Mouse (Mus musculus) urinary bladder, postnatal 4 days (tissue): ENCODE data around the gene Gm20388.

Source experiments
- DNase-seq, 2 experiments: peaks; one replicate each; pipeline ENCODE4 v3.0.0; 2021 to 2022; ENCODE audit warnings: low spot score in 2 of 2

The Gm20388 gene

GRCm38 (mm10) chr8:120561539-120562435 lies 651.1 kb downstream of the Gm20388 start:
- DNase-seq, result no peak

GRCm38 (mm10) chr8:120562680-120563347 lies 652.2 kb downstream of the Gm20388 start:
- DNase-seq, result no peak

- DNase-seq, result no peak
These were observed 652.7 kb downstream of the Gm20388 start for GRCm38 (mm10) chr8:120563348-120563724.

GRCm38 (mm10) chr8:120563851-120564837 lies 653.5 kb downstream of the Gm20388 start:
- peak; percentile 78 to 84 for DNase-seq

- no peak for DNase-seq
These were observed 654.6 kb downstream of the Gm20388 start for GRCm38 (mm10) chr8:120565151-120565711.

DNA sequence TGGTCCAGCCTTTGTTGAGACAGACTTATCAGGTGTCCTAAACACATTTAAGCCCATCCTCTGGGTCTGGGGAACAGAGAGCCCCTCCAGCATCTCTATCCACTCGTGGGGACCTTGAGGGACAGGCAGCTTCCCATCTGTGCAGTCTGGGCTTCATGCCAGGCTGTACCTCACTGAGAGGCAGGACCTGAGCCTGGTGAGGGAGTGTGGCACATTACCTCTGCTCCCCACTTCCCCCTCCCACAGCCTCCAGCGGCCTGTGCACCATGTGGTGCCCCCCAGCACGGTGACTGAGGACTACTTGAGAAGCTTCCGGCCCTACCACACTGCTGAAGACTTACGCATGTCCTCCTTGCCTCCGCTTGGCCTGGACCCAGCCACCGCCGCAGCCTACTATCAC lies 656.0 kb downstream of the Gm20388 start:
- DNase-seq, result no peak

GRCm38 (mm10) chr8:120567731-120568130 lies 657.1 kb downstream of the Gm20388 start:
- no peak for DNase-seq

- no peak for DNase-seq
These were observed 657.6 kb downstream of the Gm20388 start for GRCm38 (mm10) chr8:120568164-120568798.

GRCm38 (mm10) chr8:120569123-120569522 lies 658.5 kb downstream of the Gm20388 start:
- no peak for DNase-seq

- DNase-seq, result peak; percentile 68 to 82
These were observed 659.5 kb downstream of the Gm20388 start for GRCm38 (mm10) chr8:120569939-120570715.

DNA sequence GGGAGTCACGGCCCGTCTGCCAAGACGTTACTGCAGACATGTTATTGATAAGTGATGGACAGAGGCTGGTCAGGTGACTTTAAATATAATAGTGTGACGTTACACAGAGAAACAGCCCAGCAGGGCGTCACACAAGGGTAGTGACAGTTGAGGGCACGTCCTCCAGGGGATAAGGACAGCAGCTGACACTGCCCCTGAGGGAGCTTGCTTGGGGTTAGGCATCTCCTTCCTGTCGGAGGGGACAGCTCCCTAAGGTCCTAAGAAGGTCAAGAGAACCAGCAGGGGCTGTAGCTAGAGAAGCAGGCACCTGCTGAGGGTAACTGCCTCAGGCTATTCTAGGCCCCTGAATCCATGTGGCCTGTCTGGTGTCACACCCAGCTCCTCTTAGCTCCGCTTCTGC lies 660.9 kb downstream of the Gm20388 start:
- DNase-seq, result no peak

DNA sequence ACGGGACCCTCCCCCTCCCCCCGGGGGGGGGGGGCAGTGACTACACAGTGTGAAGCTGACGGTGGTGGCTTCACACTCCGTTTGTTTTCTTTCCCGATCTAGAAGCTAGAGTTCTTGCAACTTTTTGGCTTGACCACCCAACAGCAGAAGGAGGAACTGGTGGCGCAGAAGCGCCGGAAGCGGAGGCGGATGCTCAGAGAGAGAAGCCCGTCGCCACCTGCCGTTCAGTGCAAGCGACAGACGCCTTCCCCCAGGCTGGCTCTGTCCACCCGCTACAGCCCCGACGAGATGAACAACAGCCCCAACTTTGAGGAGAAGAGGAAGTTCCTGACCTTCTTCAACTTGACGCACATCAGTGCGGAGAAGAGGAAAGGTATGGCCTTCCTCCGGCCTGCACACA lies 661.9 kb downstream of the Gm20388 start:
- no peak for DNase-seq

- DNase-seq, result no peak
These were observed 663.2 kb downstream of the Gm20388 start for GRCm38 (mm10) chr8:120573866-120574265.

DNA sequence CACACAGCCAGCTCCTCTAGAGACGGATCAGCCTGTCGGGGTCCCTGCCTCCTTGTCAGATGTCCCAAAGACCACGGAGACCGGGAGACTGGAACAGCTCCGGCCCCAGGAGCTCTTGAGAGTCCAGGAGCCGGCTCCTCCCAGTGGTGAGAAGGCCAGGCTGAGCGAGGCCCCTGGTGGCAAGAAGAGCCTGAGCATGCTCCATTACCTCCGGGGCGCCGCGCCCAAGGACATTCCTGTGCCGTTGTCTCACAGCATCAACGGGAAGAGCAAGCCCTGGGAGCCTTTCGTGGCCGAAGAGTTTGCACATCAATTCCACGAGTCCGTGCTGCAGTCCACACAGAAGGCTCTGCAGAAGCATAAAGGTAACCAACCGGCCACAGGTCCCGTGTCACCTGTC lies 664.3 kb downstream of the Gm20388 start:
- DNase-seq, result no peak

GRCm38 (mm10) chr8:120575801-120576200 lies 665.2 kb downstream of the Gm20388 start:
- no peak for DNase-seq

GRCm38 (mm10) chr8:120577821-120578220 lies 667.2 kb downstream of the Gm20388 start:
- DNase-seq, result no peak

DNA sequence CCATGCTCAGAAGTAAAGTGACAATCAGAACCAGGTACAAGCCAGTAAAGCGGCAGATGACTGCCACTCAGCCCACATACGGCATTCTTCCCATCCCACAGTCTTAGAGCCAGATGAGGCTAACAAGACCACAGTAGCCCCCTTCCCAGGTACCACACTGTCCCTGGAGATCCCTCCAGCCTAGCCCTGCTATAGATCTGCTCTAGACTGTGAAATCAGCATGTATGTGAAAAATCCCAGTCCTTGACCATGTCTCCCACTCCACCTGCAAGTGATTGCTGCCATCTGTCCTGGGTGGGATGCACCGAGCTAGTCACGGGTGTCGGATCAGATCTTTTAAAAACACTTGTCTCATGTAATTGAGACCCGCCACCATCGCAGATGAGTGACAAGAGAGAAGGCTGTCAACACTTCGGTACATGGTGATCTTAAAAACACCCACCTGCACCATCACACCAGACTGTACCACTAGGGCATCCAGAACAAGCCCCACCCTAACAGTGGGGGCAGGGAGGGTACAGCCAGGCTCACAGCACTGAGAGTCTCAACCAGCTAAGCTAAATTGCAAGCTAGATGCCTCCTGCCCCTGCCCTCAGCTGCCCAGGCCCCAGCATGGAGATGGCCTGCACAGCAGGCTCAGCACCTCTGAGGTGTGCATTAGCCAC lies 669.8 kb downstream of the Gm20388 start:
- no peak for DNase-seq

GRCm38 (mm10) chr8:120581329-120581728 lies 670.7 kb downstream of the Gm20388 start:
- DNase-seq, result no peak

DNA sequence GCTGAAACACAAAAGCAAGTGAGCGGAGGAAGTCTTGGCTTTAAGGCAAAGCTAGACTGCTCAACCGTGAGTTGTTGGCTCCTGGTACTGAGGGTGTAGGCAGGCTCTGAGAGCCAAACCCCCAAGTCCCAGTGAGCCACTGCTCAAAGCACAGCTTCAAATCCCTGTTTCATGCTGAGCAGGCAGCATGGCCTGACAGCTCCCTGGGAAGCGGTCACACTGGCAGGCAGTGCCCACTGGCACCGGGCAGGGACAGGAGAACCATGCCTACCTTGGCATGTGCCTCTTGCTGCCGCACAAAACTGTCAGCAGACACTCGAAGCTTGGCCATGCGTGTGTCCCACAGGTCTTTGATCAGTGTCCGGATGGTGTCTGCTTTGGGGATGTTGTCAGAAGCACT lies 671.2 kb downstream of the Gm20388 start:
- no peak for DNase-seq

DNA sequence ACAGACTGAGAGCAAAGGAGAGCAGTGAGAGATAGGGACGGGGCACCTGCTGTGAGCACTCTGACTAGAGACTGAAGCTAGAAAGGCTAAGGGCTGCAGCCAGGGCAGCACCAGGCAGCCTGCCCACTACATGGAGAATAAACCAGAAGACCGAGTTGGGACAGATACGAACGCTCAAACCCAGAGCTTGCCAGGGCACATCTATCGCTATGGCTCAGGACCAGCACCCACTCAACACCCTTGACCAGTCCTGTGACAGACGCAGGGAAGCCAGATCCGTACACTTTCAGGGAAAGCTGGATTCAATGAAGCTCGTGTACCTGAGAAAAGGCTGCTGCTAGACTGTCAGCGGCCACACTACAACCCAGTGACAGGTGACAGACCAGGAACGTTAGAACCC lies 674.9 kb downstream of the Gm20388 start:
- DNase-seq, result no peak
